Mouse (Mus musculus) c-Kit-positive CD71-negative TER-119-negative erythroid progenitor cells, embryonic 14.5 days (primary cell): ENCODE measurements around the gene Iqcb1.
"Not testable (repeated sequence)": the region's sequence is repeated elsewhere in the genome, so short reads cannot be mapped to it uniquely, and the experiment has no call there.

Source experiments
- DNase-seq: peaks from one replicate; pipeline ENCODE4 v3.0.0-alpha.2; 2013; ENCODE audit warnings: low read depth

Iqcb1 gene

DNA sequence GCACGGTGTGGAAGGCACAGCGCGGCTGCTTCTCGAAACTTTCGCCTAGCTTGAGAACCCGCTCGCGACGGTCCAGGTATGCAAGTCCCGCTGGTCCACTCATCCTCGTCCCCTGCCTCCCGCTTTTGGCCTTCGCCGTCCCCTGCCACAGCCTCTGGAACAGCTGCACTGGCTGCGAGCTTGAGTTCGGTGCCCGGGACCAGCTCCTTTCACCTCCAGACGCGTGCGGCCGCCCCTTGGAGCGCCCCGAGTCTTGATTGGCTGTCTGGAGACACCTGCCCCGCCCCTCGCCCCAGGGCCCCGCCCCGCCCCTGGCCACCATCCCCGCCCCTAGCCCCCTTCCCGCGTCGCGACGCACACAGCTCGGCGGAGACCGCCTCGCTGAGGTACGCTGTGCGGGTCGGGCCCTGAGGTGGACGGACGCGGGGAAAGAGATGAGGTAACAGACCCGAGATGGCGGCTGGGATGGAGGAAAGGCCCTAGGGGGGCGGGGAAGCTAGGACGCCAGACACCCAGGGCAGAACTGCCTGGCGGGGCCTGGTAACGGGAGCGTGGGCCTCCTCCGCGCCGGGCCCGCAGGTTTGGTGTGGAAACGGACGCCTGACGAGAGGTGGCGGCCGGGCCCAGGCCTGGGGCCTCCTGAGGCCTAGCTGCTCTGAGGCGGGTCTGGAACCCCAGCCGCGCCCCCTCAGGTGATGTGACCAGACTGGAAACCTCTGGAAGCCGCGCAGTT lies at the start of gene Iqcb1:
TSS of gene Iqcb1 (plus strand) at position 332 of the 733 bp plus-strand sequence.
- peak; percentile 62 for DNase-seq

DNA sequence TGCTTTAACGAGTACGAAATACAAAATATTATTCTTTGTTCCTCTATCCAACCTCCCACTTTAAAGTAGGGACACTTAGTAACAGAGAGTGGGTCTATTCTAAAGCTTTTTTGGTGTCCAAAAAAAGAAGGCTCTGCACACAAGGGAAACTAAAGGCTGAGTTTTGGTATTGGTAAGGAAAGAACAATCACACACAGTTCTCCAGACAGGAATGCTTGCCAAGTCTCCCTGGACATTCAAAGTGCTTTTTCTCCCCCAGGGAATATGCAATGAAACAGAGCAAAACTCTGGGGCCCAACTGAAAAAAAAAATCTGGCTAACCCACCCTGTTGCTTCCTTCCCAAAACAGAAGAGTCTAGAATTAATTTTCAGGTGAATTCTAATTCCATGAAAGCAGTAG lies 44.0 kb upstream of the Iqcb1 start:
- no peak for DNase-seq

DNA sequence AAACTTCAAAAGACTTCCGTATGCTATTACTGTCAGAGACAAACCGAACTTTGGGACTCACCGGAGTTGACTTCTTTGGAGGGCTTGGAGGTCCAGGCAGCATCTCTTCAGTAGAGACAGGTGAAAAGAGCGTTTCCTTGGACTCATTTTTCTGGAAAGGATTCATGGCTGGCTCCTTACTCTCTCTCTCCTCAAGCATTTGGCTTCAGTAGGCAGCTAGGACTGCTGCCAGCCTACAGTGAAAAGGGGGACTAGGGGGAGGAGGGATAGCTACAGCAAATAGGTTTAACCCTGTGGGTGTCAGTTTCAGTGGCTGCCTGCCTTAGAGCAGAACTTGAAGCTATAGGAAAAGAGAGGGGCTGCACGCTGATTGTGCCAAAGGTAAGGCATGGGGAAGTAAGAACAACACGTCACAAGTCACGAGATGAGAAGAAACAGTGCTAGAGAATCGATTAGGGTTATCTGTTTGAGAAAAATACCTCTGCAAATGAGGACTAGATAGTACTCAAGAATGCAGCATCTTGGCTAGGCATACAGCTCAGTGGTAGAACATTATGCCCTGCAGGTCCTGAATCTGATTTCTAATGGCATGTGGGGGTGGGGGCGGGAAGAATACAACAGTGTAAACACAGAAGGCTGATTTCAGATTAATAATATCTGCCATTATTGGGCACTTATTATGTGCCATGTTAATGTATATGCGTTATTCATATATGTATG lies 43.4 kb upstream of the Iqcb1 start, which contains the start of gene Slc15a2:
TSS of gene Slc15a2 (minus strand) at position 369 of the 720 bp plus-strand sequence.
- no peak for DNase-seq

DNA sequence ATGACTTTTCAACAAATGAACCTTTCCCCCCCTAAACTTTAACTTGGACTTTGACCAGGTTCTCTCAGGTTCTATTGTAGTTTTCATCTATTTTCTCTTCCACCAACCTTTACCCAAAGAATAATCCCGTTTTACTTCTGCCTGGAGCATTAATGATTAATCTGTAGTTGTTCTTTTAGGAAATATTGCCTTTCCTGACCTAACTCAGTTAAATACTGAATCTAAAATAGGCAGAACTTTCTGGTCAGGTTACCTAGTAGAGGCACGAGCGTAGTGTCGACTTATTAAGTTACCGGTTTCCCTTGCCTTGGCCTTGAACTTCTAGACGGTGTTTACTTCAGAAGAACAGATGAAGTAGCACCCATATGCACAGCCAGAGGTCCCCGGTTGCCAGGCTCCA lies 41.7 kb upstream of the Iqcb1 start:
- DNase-seq = no peak

DNA sequence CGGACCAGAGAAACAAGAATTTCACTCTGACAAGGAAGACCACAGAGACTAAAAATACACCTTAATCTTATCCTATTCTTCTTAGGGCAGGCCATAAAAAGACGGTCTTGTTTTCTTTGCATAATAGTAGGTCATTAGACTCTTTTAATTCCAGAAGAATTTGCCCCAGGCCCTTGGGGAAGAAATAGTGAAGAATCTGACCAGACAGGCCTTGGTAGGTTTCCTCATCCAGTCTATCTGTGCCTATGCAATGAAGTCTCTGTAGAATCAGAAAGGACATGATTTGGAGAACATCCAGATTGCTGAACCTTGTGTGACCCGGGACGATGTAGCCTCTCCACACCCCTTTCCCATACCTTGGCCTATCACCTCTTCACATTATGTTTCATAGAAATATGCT lies 38.0 kb upstream of the Iqcb1 start:
- no peak for DNase-seq

DNA sequence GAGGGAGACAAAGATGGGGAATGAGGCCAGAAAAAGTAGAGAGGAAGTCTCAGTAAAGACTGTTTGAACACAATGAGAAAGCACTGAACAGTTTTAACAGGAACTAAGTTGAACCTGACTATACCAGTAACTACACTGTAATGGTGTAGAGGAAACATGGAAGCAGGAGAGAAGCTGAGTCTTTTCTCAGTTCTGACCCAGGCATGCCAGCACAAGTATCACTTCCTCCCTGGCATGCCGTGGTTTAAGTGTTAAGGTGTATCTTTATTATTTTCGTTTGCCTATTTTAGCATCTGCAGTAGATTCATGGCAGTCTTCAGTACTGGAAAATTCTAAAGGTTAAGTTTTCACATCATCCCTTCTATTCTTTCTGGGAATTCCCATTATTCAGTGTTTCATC lies 33.2 kb upstream of the Iqcb1 start:
- no peak for DNase-seq

DNA sequence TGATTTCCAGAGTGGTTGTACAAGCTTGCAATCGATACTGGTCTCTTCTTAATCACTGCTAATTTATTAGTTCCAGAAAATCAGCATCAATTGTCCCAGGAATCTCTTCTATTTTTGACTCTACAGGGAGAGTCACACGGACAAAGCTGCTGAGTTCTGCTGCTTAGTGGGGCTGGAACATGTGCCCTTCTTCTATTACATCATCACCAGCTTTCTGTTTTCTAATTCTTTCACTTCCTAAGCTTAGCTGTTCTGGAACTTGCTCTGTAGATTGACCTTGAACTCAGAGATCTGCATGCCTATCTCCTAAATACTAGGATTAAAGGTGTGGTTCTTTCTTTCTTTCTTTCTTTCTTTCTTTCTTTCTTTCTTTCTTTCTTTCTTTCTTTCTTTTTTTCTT lies 29.9 kb upstream of the Iqcb1 start:
- DNase-seq = no peak

DNA sequence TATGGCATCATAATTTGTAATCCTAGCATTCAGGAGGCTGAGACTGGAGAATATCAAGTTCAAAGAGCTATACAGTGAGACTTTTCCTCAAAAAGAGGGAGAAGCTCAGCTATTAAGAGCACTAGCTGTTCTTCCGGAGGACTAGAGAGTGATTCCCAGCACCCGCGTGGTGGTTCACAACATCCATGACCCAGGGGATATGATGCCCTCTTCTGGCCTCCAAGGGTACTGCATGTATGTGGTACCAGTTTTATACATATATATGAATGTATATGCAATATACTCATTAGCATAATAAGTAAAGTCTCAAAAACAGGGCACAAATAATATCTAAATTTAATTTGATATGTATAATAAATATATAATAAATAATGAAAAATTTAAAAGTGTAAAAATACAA lies 25.8 kb upstream of the Iqcb1 start:
- no peak for DNase-seq

DNA sequence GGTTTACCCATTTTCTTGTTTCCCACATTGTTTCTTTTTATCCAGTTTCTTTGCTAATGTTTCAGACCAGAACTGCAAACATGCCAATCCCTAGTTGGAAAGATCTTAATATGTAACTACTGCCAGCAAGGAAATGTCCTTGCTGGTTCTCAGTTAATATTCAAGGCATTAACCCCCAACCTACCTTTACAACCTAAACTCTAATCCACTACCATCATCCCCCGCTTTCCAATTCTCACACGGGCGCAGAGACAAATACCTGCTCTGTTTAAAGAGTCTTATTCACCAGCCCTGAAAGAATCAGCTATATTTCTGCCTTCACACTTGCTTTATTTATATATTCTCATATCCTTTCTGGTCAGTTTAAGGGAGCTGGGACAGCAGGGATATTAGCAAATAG lies 19.6 kb upstream of the Iqcb1 start:
- no peak for DNase-seq

DNA sequence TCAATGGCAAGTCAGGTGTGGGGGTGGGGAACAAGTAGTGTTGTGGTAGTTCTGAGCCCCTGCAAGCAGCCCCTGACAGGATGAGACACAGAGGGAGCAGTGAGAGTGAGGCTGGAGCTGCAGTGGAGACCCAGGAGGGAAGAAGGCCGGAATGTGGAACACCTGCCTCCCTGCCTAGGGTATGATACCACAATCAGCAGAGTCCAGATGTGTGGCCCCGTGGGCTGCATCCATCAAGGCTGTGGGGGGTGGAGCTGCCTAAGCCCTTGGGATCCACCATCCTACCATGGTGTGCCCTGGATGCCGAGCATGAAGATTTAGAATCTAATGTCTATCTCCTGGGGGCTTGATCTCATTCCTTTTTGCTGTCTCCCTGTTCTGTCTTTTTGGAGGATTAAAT lies 14.5 kb upstream of the Iqcb1 start:
- DNase-seq = no peak

DNA sequence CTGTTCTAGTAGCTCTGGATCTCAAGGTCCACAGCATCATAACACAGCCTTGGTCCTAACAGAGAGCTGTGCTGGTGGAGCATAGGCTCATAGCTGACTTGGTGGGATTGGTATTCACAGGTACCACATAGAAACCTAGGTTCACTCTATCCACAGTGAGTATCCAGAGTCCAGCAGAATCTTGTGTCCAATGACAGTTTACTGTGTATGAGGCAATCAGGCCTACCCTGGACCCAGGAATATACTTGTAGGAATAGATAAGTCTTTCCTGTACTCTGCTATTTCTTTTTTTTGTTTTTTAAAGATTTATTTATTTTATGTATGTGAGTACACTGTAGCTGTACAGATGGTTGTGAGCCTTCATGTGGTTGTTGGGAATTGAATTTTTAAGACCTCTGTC lies 11.3 kb upstream of the Iqcb1 start:
- no peak for DNase-seq

DNA sequence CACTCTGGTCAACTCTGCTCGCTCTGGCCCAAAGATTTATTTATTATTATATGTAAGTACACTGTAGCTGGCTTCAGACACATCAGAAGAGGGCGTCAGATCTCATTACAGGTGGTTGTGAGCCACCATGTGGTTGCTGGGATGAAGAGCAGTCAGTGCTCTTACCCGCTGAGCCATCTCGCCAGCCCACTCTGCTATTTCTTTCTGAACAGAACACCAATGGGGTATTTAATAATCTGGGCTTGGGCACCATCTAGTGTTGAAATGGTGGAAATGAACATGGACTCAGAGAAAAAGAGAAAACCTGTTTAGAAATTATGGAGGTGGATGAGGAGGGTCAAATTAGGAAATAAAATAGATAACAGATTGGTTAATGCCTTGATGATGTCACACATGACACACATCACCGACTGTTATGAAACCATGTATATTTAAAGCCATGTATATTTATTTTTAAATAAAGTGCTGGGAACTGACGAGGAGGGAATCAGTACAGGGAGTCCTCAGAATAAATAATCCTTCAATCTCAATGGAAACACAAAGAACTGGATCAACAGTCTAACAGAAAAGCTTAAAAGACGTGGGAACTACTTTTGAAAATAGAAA lies 10.8 kb upstream of the Iqcb1 start:
- peak; percentile 80 for DNase-seq

DNA sequence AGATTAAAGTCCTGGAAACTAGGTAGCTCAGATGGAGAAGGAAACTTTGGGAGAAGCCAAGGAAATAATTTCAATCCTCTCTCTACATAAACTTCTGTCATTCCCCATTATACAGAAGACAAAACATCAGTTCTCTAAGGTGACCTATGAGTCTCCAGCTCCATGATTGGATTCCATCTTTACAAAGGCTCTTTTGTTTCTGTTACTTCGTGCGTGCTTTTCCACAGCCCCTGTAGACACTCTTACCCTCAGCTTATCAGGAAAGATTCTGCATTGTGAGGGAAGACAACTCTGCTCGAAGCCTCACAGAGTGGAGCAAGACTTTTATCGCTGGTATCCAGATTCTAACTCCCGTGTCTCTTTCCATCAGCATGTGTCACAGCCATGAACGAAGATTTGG lies 8.2 kb upstream of the Iqcb1 start:
- no peak for DNase-seq

DNA sequence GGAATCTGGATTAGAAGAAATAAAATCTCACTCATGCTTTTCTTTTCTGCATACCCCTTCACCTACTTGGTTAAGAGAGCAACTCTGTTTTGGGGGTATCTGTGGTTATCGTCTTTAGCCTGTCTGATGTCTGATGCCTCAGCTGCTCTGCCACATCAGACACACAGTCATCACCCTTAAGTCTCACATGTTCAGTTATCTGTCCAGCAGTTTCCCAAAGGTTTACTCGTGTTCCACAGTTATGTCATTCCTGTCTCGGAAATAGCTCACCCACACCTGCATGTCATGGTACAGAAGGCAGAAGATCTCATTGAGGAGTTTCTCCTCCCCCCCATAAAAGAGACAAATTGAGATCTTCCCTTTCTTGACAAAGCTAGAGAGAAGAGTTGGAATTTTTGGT lies 7.4 kb upstream of the Iqcb1 start:
- DNase-seq = no peak

DNA sequence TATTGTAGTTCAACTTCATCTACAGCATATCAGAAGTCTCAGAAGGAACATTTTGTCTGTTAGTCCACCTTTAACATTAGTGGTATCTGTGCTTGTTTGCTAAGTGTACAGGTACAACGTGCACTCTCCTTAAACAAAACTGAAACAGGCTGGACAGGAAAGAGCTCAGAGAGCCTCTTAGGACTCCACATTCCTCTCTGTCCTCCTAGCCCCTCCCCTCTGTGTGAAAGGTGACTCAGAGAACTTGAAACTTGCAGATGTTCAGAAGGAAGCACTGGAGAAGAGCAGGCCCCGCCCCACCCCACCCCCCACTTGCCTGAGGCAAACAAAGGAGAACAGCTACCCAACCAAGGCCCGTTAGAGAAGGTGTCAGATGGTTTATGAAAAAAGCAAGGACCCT lies 6.7 kb upstream of the Iqcb1 start:
- peak; percentile 73 for DNase-seq

DNA sequence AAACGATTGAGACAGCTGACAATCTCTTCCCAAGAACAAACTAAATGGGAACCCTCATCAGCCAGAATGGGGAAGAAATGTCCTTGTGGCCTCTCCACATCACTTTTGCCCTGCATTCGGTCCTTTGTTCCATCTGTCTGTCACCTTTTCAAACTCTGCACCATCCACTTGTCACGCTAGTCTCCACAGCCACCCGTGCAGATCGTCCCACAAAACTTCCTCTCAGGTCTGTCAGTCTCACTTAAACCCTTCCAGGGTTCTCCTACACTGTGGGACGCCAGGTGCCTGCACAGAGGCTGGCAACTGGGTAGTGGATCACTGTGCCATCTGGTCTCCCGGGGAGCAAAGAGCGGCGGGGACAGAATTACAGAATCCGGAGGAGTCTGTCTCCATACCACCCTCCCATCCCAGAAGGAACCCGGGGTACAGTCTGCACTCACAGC lies 553 bp upstream of the Iqcb1 start:
- peak; percentile 9 for DNase-seq

DNA sequence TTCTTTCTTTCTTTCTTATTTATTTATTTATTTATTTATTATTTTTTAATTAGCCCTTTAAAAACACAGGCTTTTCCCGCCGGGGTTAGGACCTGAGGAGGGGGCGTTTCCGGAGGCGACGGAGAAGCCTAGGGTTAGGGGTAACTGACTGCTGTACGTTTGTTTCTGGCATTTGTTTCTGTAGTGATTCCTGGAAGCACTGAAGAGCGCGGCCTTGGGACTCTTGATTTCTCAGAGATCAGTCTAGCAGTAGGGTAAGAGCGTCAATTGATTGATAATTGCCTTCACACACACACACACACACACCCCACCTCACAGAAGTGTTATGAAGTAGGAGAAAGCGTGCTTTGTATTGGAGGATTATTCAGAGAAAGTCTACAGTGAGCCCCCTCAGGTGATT lies 635 bp downstream of the Iqcb1 start:
- no peak for DNase-seq

DNA sequence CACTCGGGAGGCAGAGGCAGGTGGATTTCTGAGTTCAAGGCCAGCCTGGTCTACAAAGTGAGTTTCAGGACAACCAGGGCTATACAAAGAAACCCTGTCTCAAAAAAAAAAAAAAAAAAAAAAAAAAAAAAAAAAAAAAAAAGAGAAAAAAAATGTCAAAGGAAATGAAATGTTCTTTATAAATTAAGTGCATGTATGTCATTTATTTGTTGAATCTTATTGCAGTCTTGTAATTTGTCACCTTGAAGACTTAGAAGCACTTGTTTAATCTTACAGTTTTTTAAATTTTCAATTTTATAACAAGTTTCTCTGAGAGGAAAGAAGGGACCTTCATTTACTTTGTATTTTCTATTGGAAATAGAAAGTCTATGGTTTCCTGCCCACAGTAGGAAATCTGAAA lies 18.7 kb downstream of the Iqcb1 start:
- not testable (repeated sequence) for DNase-seq

DNA sequence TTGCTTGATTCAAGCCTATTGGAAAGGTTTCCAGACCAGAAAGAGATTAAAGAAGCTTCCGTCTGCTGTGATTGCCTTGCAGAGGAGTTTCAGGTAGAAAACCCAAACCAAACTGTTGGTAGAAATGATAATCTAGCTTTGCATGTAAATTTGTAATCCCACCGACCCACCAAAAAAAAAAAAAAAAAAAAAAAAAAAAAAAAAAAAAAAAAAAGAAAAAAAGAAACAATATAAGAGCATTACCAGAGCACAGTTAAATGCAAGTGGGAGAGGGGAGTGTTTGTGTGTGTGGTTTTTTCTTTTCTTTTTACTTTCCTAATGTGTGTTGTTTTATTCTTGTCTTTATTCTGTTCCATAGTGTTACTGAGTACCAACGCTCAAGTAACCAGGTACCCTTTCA lies 23.0 kb downstream of the Iqcb1 start:
- DNase-seq = no peak

DNA sequence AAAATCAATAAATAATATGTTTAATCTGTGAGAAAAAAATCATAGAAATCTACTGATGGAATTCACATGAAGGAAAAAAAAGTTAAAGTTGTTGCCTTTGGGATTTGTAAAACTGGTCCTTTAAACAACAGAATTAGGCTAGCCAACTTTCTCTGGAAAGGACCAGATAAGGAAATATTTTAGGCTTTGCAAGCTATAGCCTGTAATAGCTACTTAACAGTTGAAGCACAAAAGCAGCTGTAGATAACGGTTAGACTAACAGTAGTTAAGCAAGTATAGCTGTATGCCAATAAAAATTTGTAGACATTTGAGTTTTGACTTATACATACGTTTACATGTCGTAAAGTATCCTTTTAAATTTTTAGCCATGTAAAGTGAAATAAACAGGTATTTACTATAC lies 35.4 kb downstream of the Iqcb1 start:
- DNase-seq = no peak

DNA sequence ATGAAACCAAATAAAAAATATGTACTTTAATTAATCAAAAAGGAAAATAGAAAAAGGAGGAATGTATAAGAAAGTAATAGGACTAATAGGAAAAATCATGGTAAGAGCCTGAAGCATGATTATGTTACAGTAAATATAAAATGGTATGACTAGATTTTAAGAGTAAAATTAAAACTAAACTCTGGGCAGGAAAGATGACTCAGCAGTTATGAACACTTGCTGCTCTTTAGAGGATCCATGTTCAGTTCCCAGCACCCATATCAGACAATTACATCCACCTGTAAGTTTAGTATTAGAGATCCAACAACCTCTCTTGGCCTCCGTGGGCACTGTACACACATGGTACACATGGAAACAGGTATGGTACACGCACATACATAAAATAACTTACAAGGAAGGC lies 41.3 kb downstream of the Iqcb1 start:
- DNase-seq = no peak

DNA sequence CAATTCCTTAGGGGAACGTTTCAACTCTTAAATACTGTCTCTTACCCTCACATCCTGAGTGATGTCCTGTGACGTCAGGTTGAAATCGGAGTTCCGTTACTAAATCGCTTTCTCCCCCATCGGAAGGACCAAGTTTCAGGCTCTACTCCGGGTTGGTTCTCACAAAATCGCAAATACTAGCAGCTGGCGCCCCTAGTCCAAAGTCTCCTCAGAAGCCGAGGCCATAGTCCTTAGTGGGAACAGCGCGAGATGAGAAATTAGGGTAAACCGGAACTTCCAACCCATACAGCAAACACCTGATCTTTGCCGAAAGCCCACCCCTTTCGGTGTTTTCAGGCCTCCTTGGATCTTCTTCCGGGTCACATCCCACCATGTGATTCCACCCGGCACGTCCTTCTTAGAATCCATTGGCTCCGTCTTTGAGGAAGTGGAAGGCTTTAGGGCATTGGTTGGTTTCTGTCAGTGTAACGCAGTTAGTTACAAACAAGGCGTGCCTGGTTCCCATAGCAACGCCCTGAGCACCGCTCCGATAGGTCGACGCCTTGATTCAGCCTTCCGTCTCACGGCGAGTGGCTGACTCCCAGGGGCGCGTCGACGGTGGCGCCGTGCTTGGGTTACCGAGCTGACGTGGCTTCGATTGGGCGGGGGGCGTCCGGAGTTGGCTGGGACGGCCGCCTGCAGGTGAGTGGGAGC lies 46.5 kb downstream of the Iqcb1 start, which contains the start of the genes Eaf2 and Golgb1:
TSS of gene Eaf2 (minus strand) at position 421 of the 693 bp plus-strand sequence.
TSS of gene Golgb1 (plus strand) at position 558 of the 693 bp plus-strand sequence.
- DNase-seq = peak; percentile 97
